Mouse (Mus musculus): ENCODE measurements around the gene Dlg4. TPM values are rescaled to one million over a fixed set of nuclear protein-coding genes. Genes with fewer than 3 reads are reported as not detected.

Dlg4 gene
- total and polyA plus RNA-seq, 3 experiments = 6.8 to 15.3 (median 7.3) TPM

DNA sequence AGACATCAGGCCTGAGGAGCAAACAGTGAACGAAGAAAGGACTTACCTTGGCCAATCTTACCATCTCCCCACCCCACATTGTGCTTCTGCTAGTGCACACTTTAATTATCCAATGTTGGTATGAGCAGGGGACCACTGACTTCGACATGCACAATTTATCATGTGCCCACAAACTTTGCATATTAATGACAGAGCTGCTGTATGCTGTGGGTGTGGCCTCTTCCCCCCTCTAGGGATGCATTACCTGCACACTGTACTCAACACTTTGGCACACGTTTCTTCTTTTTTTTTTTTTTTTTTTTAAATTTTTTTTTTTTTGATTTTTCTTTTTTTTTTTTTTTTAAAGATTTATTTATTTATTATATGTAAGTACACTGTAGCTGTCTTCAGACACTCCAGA, 46.0 kb upstream of the Dlg4 start:
- peaks cover 12% of the 10 kb centered on the region for H3K9me3 ChIP-seq (replicated peaks; ENCODE audit: low read length)
- 0 out of 2 replicates have a peak, but pooled peaks cover 2% of the 10 kb centered on the region for H3K79me2 ChIP-seq (replicated peaks; ENCODE audit: control insufficient read depth, extremely low read depth, insufficient read depth, poor library complexity, severe bottlenecking)
- peaks cover 44 to 73% of the 10 kb centered on the region in 2 experiments for H3K36me3 ChIP-seq (replicated peaks in 1 of 2; ENCODE audit: control insufficient read depth in 1 of 2, insufficient read depth in 1 of 2, low read length in 1 of 2)
- TF ChIP-seq ETS1 (conservative IDR thresholded peaks at IDR 0.05; ENCODE audit: low read depth, low read length) (no peak), ZNF384 (IDR thresholded peaks at IDR 0.05; ENCODE audit: low read depth, low read length) (peak; percentile 65)
- peak overlapping the region in 1 of 3 experiments; percentile 1 for H3K4me3 ChIP-seq (replicated peaks in 1 of 3; ENCODE audit: low read depth in 2 of 3, low read length in 2 of 3, poor library complexity in 1 of 3)
- H3K4me1 ChIP-seq (ENCODE audit: control insufficient read depth in 1 of 2, insufficient read depth in 2 of 2) = peaks cover 14 to 49% of the 10 kb centered on the region in 2 experiments
- DNase-seq (ENCODE audit: extremely low read depth) = peak; percentile 66
- H3K4me2 ChIP-seq (ENCODE audit: insufficient read depth, low read depth, poor library complexity, severe bottlenecking) = peak overlapping the region; percentile 52
- in situ Hi-C loops (cut with MboI; ENCODE audit: low pct_ligation_motif_present, low pct_unique_long_range_greater_than_20kb, low sequenced_read_pairs) = no loop called here
- H3K27ac ChIP-seq (ENCODE audit: insufficient read depth, low read depth) = peak overlapping the region; percentile 81
- H3K9ac ChIP-seq (ENCODE audit: insufficient read depth, low read depth) = no peak overlapping the region
- no peaks in the 10 kb centered on the region for H3K27me3 ChIP-seq (replicated peaks)
- dilution Hi-C loops (cut with MboI; ENCODE audit: extremely low pct_ligation_motif_present, extremely low pct_unique_long_range_greater_than_20kb, low sequenced_read_pairs) = no loop called here

DNA sequence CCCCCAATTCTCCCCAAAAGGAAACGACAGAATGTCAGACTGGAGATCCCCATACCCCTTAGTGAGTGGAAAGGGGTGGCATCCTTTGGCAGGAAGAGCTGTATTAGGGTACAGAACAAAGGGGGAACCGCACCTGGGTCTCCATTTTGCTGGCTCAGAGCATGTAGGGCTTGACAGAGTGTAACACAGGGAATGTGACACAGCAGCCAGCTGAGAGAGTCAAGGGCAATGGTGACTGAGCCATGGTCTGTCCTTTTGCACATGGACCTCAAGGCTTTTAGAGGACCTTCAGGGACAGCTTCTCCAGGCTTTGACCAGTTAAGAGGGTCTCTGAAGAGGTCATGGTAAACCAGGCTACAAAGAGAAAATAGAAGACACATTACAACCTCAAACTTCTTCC, 41.8 kb upstream of the Dlg4 start:
- H3K27ac ChIP-seq (ENCODE audit: insufficient read depth, low read depth) = no peak overlapping the region
- DNase-seq (ENCODE audit: extremely low read depth) = no peak
- H3K27me3 ChIP-seq (replicated peaks) = no peaks in the 10 kb centered on the region
- H3K9ac ChIP-seq (ENCODE audit: insufficient read depth, low read depth) = no peak overlapping the region
- dilution Hi-C loops (cut with MboI; ENCODE audit: extremely low pct_ligation_motif_present, extremely low pct_unique_long_range_greater_than_20kb, low sequenced_read_pairs) = no loop called here
- H3K4me2 ChIP-seq (ENCODE audit: insufficient read depth, low read depth, poor library complexity, severe bottlenecking) = no peak overlapping the region
- peaks cover 2% of the 10 kb centered on the region for H3K9me3 ChIP-seq (replicated peaks; ENCODE audit: low read length)
- in situ Hi-C loops (cut with MboI; ENCODE audit: low pct_ligation_motif_present, low pct_unique_long_range_greater_than_20kb, low sequenced_read_pairs) = no loop called here
- H3K4me1 ChIP-seq (ENCODE audit: control insufficient read depth in 1 of 2, insufficient read depth in 2 of 2) = peaks cover 12 to 44% of the 10 kb centered on the region in 2 experiments
- no peak overlapping the region for H3K4me3 ChIP-seq (replicated peaks in 1 of 3; ENCODE audit: low read depth in 2 of 3, low read length in 2 of 3, poor library complexity in 1 of 3)
- TF ChIP-seq NELFE (IDR thresholded peaks at IDR 0.05; ENCODE audit: low read depth, low read length) (no peak), SMC3 (IDR thresholded peaks at IDR 0.05; ENCODE audit: low read depth, low read length) (no peak), POLR2AphosphoS2 (IDR thresholded peaks at IDR 0.05; ENCODE audit: low read depth, low read length) (no peak), E2F4 (IDR thresholded peaks at IDR 0.05; ENCODE audit: insufficient replicate concordance, low read depth, low read length) (no peak), MAX (IDR thresholded peaks at IDR 0.05; ENCODE audit: low read length) (no peak), USF2 (conservative IDR thresholded peaks at IDR 0.05; ENCODE audit: low read depth, low read length) (no peak), TBP (conservative IDR thresholded peaks at IDR 0.05; ENCODE audit: low read depth, low read length) (no peak), JUND (conservative IDR thresholded peaks at IDR 0.05; ENCODE audit: low read depth, low read length) (no peak), ETS1 (conservative IDR thresholded peaks at IDR 0.05; ENCODE audit: low read depth, low read length) (no peak), MAZ (IDR thresholded peaks at IDR 0.05; ENCODE audit: low read depth, low read length) (no peak), CHD1 (IDR thresholded peaks at IDR 0.05; ENCODE audit: low read depth, low read length) (no peak), RCOR1 (conservative IDR thresholded peaks at IDR 0.05; ENCODE audit: low read depth, low read length) (no peak)
- H3K79me2 ChIP-seq (replicated peaks; ENCODE audit: control insufficient read depth, extremely low read depth, insufficient read depth, poor library complexity, severe bottlenecking) = peaks cover 16% of the 10 kb centered on the region
- peaks cover 47 to 75% of the 10 kb centered on the region in 2 experiments for H3K36me3 ChIP-seq (replicated peaks in 1 of 2; ENCODE audit: control insufficient read depth in 1 of 2, insufficient read depth in 1 of 2, low read length in 1 of 2)

DNA sequence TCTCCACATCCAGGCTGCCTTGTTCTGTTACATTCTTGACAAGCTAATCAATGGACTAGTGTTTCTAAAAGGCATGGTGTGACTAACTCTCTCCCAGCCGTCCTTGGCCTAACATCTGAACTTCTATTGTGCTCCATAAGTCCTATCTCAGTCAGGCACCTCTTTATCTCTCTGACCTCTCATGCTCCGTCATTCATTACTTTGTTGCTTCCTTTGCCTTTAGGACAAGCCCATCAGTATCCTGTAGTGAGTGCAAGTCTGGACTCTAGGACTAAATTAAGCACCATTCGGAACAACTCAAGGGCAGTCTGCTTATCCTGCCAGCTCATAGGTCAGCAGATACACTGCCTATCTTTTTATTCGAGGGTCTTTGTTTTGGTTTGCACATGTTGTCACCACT, 40.5 kb upstream of the Dlg4 start:
- H3K4me3 ChIP-seq (replicated peaks in 1 of 3; ENCODE audit: low read depth in 2 of 3, low read length in 2 of 3, poor library complexity in 1 of 3) = no peak overlapping the region
- peaks cover 20% of the 10 kb centered on the region for H3K79me2 ChIP-seq (replicated peaks; ENCODE audit: control insufficient read depth, extremely low read depth, insufficient read depth, poor library complexity, severe bottlenecking)
- no peak overlapping the region for H3K4me2 ChIP-seq (ENCODE audit: insufficient read depth, low read depth, poor library complexity, severe bottlenecking)
- H3K9ac ChIP-seq (ENCODE audit: insufficient read depth, low read depth) = no peak overlapping the region
- H3K9me3 ChIP-seq (replicated peaks; ENCODE audit: low read length) = peaks cover 2% of the 10 kb centered on the region
- no peak for TF ChIP-seq RAD21 (IDR thresholded peaks at IDR 0.05; ENCODE audit: low read depth, low read length)
- TF ChIP-seq MEF2A (IDR thresholded peaks at IDR 0.05; ENCODE audit: borderline replicate concordance, low read depth, low read length) = no peak
- TF ChIP-seq JUND (conservative IDR thresholded peaks at IDR 0.05; ENCODE audit: low read depth, low read length) = no peak
- no peak for TF ChIP-seq NRF1 (IDR thresholded peaks at IDR 0.05; ENCODE audit: low read depth, low read length)
- TF ChIP-seq IRF4 (IDR thresholded peaks at IDR 0.05; ENCODE audit: low read depth, low read length) = no peak
- no peak for TF ChIP-seq KAT2A (IDR thresholded peaks at IDR 0.05; ENCODE audit: insufficient replicate concordance, low read length)
- no peak for TF ChIP-seq TBP (conservative IDR thresholded peaks at IDR 0.05; ENCODE audit: low read depth, low read length)
- no peak for TF ChIP-seq RCOR1 (conservative IDR thresholded peaks at IDR 0.05; ENCODE audit: low read depth, low read length)
- DNase-seq (ENCODE audit: extremely low read depth) = no peak
- in situ Hi-C loops (cut with MboI; ENCODE audit: low pct_ligation_motif_present, low pct_unique_long_range_greater_than_20kb, low sequenced_read_pairs) = no loop called here
- peaks cover 2 to 33% of the 10 kb centered on the region in 2 experiments; a peak in 2 of 4 replicates for H3K4me1 ChIP-seq (ENCODE audit: control insufficient read depth in 1 of 2, insufficient read depth in 2 of 2)
- peaks cover 47 to 74% of the 10 kb centered on the region in 2 experiments for H3K36me3 ChIP-seq (replicated peaks in 1 of 2; ENCODE audit: control insufficient read depth in 1 of 2, insufficient read depth in 1 of 2, low read length in 1 of 2)
- H3K27me3 ChIP-seq (replicated peaks) = no peaks in the 10 kb centered on the region
- no peak overlapping the region for H3K27ac ChIP-seq (ENCODE audit: insufficient read depth, low read depth)
- dilution Hi-C loops (cut with MboI; ENCODE audit: extremely low pct_ligation_motif_present, extremely low pct_unique_long_range_greater_than_20kb, low sequenced_read_pairs) = no loop called here

Measured in CH12.LX (cell line).